Mouse (Mus musculus): ENCODE measurements at regions not wholly inside any gene's neighbourhood (a gene's known extent, or its start where the extent isn't known, plus 50 kb on each side); places are given as distances from the start of the nearest gene placed in this dataset.

DNA sequence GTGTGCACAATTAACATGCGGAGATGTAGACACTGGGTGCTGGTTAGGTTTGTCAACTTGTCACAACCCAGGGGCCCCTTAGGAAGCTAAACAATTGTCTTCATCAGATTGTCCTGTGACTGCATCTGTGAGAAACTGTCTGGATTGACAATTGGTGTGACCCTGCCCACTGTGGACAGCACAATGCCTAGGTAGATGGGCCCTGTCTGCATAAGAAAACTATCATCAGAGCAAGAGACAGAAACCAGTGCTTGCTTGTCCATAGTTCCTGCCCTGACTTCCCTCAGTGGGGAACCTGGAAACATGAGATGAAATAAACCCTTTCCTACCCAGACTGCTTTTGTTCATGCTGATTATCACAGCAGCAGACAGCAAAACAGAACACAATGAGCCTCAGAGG is 63.5 kb upstream of the Tyw5 start:
- Histone ChIP-seq H3K4me1 (replicated peaks; ENCODE audit: low read depth, low read length) (peaks cover 23% of the 10 kb centered on the region), H3K36me3 (ENCODE audit: insufficient read depth, low read length) (no peaks in the 10 kb centered on the region), H3K4me3 (replicated peaks; ENCODE audit: low read length) (no peak overlapping the region), H3K27me3 (ENCODE audit: insufficient read depth, low read length) (no peaks in the 10 kb centered on the region), H3K9me3 (ENCODE audit: low read length) (peaks cover 36% of the 10 kb centered on the region)
- 0 out of 2 replicates have a peak, but pooled peaks have one; percentile 41 for TF ChIP-seq POU5F1 (IDR thresholded peaks at IDR 0.05; ENCODE audit: borderline replicate concordance, low read length)
- peak; percentile 95 for TF ChIP-seq NANOG (IDR thresholded peaks at IDR 0.05; ENCODE audit: borderline replicate concordance, low read length)
- no peak for TF ChIP-seq CTCF (conservative IDR thresholded peaks at IDR 0.05; ENCODE audit: low read length)

GRCm38 (mm10) chr1:57472235-57472634 is 65.3 kb upstream of the Tyw5 start:
- no peaks in the 10 kb centered on the region for H3K27me3 ChIP-seq (ENCODE audit: insufficient read depth, low read length)
- peaks cover 27% of the 10 kb centered on the region; the same call in 1 of the 2 replicates for H3K9me3 ChIP-seq (ENCODE audit: low read length)
- no peak for TF ChIP-seq NANOG (IDR thresholded peaks at IDR 0.05; ENCODE audit: borderline replicate concordance, low read length)
- no peak for TF ChIP-seq CTCF (conservative IDR thresholded peaks at IDR 0.05; ENCODE audit: low read length)
- no peak for TF ChIP-seq POU5F1 (IDR thresholded peaks at IDR 0.05; ENCODE audit: borderline replicate concordance, low read length)
- H3K36me3 ChIP-seq (ENCODE audit: insufficient read depth, low read length) = no peaks in the 10 kb centered on the region
- H3K4me1 ChIP-seq (replicated peaks; ENCODE audit: low read depth, low read length) = peaks cover 30% of the 10 kb centered on the region
- H3K4me3 ChIP-seq (replicated peaks; ENCODE audit: low read length) = no peak overlapping the region

- TF ChIP-seq NANOG (IDR thresholded peaks at IDR 0.05; ENCODE audit: borderline replicate concordance, low read length) (no peak), POU5F1 (IDR thresholded peaks at IDR 0.05; ENCODE audit: borderline replicate concordance, low read length) (no peak), CTCF (conservative IDR thresholded peaks at IDR 0.05; ENCODE audit: low read length) (no peak)
- Histone ChIP-seq H3K9me3 (ENCODE audit: low read length) (peaks cover 17% of the 10 kb centered on the region; the same call in 1 of the 2 replicates), H3K36me3 (ENCODE audit: insufficient read depth, low read length) (no peaks in the 10 kb centered on the region), H3K4me1 (replicated peaks; ENCODE audit: low read depth, low read length) (peaks cover 28% of the 10 kb centered on the region), H3K27me3 (ENCODE audit: insufficient read depth, low read length) (no peaks in the 10 kb centered on the region), H3K4me3 (replicated peaks; ENCODE audit: low read length) (no peak overlapping the region)
Observed at GRCm38 (mm10) chr1:57477725-57478124, 70.8 kb upstream of the Tyw5 start.

DNA sequence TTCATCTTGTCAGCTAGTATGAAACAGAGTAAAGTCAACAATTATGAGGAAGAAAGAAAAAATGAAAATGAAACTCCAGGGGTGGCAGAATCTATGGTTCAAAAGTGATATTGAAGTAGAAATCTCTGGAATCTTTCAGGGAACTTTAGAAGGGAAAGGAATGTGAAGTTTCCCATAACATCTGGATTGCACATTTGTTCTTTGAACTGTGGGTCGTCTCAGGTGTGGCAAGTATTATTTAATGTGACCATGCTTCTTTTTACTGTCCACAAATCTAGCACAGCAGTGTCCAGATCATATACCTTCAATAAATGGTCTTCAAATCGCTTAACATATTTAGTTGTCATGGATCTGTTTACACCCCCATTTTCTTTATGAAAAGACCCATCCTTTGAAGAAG is 71.2 kb upstream of the Tyw5 start:
- Histone ChIP-seq H3K9me3 (ENCODE audit: low read length) (peaks cover 15% of the 10 kb centered on the region; the same call in 1 of the 2 replicates), H3K4me3 (replicated peaks; ENCODE audit: low read length) (no peak overlapping the region), H3K36me3 (ENCODE audit: insufficient read depth, low read length) (no peaks in the 10 kb centered on the region), H3K27me3 (ENCODE audit: insufficient read depth, low read length) (no peaks in the 10 kb centered on the region), H3K4me1 (replicated peaks; ENCODE audit: low read depth, low read length) (peaks cover 28% of the 10 kb centered on the region)
- TF ChIP-seq POU5F1 (IDR thresholded peaks at IDR 0.05; ENCODE audit: borderline replicate concordance, low read length) (no peak), NANOG (IDR thresholded peaks at IDR 0.05; ENCODE audit: borderline replicate concordance, low read length) (no peak)

GRCm38 (mm10) chr1:57478800-57479199 is 71.9 kb upstream of the Tyw5 start:
- Histone ChIP-seq H3K27me3 (ENCODE audit: insufficient read depth, low read length) (no peaks in the 10 kb centered on the region), H3K4me1 (replicated peaks; ENCODE audit: low read depth, low read length) (peaks cover 28% of the 10 kb centered on the region), H3K9me3 (ENCODE audit: low read length) (peaks cover 9% of the 10 kb centered on the region; the same call in 1 of the 2 replicates), H3K36me3 (ENCODE audit: insufficient read depth, low read length) (no peaks in the 10 kb centered on the region), H3K4me3 (replicated peaks; ENCODE audit: low read length) (no peak overlapping the region)
- TF ChIP-seq NANOG (IDR thresholded peaks at IDR 0.05; ENCODE audit: borderline replicate concordance, low read length) (no peak), CTCF (conservative IDR thresholded peaks at IDR 0.05; ENCODE audit: low read length) (no peak), POU5F1 (IDR thresholded peaks at IDR 0.05; ENCODE audit: borderline replicate concordance, low read length) (no peak)

GRCm38 (mm10) chr1:57479566-57479965 is 72.7 kb upstream of the Tyw5 start:
- no peak for TF ChIP-seq NANOG (IDR thresholded peaks at IDR 0.05; ENCODE audit: borderline replicate concordance, low read length)
- no peak for TF ChIP-seq POU5F1 (IDR thresholded peaks at IDR 0.05; ENCODE audit: borderline replicate concordance, low read length)
- TF ChIP-seq CTCF (conservative IDR thresholded peaks at IDR 0.05; ENCODE audit: low read length) = no peak
- H3K9me3 ChIP-seq (ENCODE audit: low read length) = peaks cover 2% of the 10 kb centered on the region; the same call in 1 of the 2 replicates

DNA sequence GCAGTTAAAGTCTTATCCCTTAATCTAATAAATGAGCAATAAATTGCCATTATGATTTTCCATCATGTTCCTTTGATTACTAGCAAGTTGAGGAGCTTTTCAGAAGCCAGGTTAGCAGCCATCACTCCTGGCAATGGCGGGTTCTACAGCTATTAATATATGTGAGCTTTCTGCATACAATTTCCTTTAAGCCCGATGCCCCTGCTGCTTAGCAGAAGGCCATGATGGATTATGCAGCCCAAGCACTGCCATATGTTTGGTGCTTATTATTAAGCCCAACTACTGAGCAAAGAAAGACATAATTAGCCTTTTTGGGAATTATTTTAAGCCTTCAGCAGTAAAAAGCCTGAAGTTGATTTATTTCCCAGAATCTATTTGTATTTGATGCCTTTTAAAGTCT is 82.3 kb upstream of the Tyw5 start:
- no peak for TF ChIP-seq POU5F1 (IDR thresholded peaks at IDR 0.05; ENCODE audit: borderline replicate concordance, low read length)
- no peak for TF ChIP-seq CTCF (conservative IDR thresholded peaks at IDR 0.05; ENCODE audit: low read length)
- no peak for TF ChIP-seq NANOG (IDR thresholded peaks at IDR 0.05; ENCODE audit: borderline replicate concordance, low read length)
- Histone ChIP-seq H3K36me3 (ENCODE audit: insufficient read depth, low read length) (no peaks in the 10 kb centered on the region), H3K27me3 (ENCODE audit: insufficient read depth, low read length) (no peaks in the 10 kb centered on the region), H3K4me3 (replicated peaks; ENCODE audit: low read length) (no peak overlapping the region), H3K4me1 (replicated peaks; ENCODE audit: low read depth, low read length) (no peaks in the 10 kb centered on the region), H3K9me3 (ENCODE audit: low read length) (no peaks in the 10 kb centered on the region)

More at GRCm38 (mm10) chr1:57479566-57479965, 72.7 kb upstream of the Tyw5 start:
- H3K36me3 ChIP-seq (ENCODE audit: insufficient read depth, low read length) = no peaks in the 10 kb centered on the region
- H3K27me3 ChIP-seq (ENCODE audit: insufficient read depth, low read length) = no peaks in the 10 kb centered on the region
- H3K4me3 ChIP-seq (replicated peaks; ENCODE audit: low read length) = no peak overlapping the region
- peaks cover 28% of the 10 kb centered on the region for H3K4me1 ChIP-seq (replicated peaks; ENCODE audit: low read depth, low read length)

- no peaks in the 10 kb centered on the region for H3K27me3 ChIP-seq (ENCODE audit: insufficient read depth, low read length)
- H3K36me3 ChIP-seq (ENCODE audit: insufficient read depth, low read length) = no peaks in the 10 kb centered on the region
- H3K4me3 ChIP-seq (replicated peaks; ENCODE audit: low read length) = no peak overlapping the region
- H3K4me1 ChIP-seq (replicated peaks; ENCODE audit: low read depth, low read length) = no peaks in the 10 kb centered on the region
- TF ChIP-seq NANOG (IDR thresholded peaks at IDR 0.05; ENCODE audit: borderline replicate concordance, low read length) (no peak), POU5F1 (IDR thresholded peaks at IDR 0.05; ENCODE audit: borderline replicate concordance, low read length) (no peak), CTCF (conservative IDR thresholded peaks at IDR 0.05; ENCODE audit: low read length) (no peak)
- no peaks in the 10 kb centered on the region for H3K9me3 ChIP-seq (ENCODE audit: low read length)
Observed at GRCm38 (mm10) chr1:57489588-57489987, 82.7 kb upstream of the Tyw5 start.

- Histone ChIP-seq H3K36me3 (ENCODE audit: insufficient read depth, low read length) (no peaks in the 10 kb centered on the region), H3K4me1 (replicated peaks; ENCODE audit: low read depth, low read length) (no peaks in the 10 kb centered on the region), H3K4me3 (replicated peaks; ENCODE audit: low read length) (no peak overlapping the region), H3K27me3 (ENCODE audit: insufficient read depth, low read length) (no peaks in the 10 kb centered on the region), H3K9me3 (ENCODE audit: low read length) (no peaks in the 10 kb centered on the region)
- TF ChIP-seq NANOG (IDR thresholded peaks at IDR 0.05; ENCODE audit: borderline replicate concordance, low read length) (no peak), POU5F1 (IDR thresholded peaks at IDR 0.05; ENCODE audit: borderline replicate concordance, low read length) (no peak), CTCF (conservative IDR thresholded peaks at IDR 0.05; ENCODE audit: low read length) (no peak)
Observed at GRCm38 (mm10) chr1:57490021-57490420, 83.1 kb upstream of the Tyw5 start.
